Mouse (Mus musculus) B cell, adult 2 months (primary cell): ENCODE measurements around the gene Defb36.
A peak's percentile ranks its signal among the peaks of the same experiment; 100 is the strongest.

Experiments
- DNase-seq, 2 experiments: peaks; one replicate each; pipeline ENCODE4 v3.0.0; 2022

Defb36 gene

DNA sequence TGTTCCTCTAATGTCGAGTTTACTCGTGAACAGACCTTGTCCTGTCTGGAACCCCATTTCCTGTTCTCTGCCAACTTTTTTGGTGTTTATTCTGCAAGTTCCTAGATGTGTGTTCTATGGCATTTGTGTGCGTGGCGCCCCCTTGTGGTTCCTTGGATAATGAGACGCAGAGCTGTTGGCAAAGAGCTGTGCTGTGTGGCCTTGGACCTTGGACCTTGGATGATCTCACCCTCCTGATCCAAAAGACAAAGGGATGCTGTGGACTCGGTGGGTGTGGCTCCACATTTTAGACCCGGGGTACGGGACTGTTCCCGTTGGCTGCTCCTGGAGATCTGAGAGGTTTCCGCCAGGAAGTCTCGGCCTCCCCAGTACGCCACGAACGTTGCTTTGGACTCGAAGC lies at the start of gene Defb36:
Gene Defb36 (plus strand): TSS at position 271 of the 400 bp plus-strand sequence.
- DNase-seq: peak; percentile 22 to 33

GRCm38 (mm10) chr2:152556655-152557054 lies 47.5 kb upstream of the Defb36 start:
- DNase-seq: no peak

DNA sequence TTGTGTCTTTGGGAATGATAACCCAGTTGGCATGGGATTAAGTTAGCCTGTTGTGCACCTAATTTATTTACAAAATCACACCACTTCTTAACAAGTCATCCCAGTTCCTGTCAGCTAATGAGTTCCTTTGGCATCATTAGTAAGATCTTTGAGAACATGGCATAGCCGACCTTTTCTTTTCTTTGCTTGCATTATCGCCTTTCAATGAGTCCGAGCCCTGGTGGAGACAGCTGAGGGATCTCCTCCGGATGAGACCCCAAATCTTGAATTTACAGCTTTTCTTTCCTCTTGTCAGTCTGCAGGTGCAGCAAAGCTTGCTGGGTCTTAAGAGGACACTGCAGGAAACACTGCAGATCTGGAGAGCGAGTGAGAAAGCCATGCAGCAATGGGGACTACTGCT lies 35.1 kb upstream of the Defb36 start, which contains the start of gene Gm17416:
Gene Gm17416 (plus strand): TSS at position 301 of the 400 bp plus-strand sequence.
- DNase-seq: no peak

DNA sequence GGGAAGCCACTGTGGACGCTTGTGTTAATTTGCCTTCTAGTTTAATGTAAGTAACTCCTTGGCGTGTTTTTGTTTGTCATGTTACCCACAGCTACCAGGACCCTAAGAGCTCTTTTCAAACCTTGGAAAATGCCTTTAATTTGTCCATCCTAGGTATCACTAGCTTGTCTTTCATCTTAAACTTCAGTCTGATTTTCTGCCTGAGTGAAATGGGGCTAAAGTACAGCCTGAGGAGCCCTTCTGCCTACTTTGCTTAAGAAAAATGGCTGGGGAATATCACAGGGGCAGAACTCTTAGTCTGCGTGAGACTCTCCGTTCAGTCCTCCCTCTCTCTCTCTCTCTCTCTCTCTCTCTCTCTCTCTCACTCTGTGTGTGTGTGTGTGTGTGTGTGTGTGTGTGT lies 34.2 kb upstream of the Defb36 start:
- DNase-seq: no peak

DNA sequence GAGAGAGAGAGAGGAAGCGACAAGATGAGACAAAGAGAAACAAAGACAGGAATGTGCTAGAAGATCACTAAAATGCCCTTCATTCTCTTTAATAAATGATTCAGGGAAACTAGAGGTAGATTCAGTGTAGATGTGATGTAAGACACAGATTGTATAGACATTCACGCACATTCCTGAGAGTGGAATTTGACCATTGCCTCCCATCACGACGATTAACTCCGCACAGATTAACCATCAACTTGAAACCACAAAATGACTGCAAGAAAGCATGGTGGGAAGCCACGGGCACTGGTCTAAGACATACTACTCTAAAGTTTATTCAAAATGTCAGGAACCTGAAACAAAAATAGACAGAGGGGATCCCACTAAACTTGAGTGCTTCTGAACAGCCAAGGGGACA lies 33.8 kb upstream of the Defb36 start:
- DNase-seq: no peak

DNA sequence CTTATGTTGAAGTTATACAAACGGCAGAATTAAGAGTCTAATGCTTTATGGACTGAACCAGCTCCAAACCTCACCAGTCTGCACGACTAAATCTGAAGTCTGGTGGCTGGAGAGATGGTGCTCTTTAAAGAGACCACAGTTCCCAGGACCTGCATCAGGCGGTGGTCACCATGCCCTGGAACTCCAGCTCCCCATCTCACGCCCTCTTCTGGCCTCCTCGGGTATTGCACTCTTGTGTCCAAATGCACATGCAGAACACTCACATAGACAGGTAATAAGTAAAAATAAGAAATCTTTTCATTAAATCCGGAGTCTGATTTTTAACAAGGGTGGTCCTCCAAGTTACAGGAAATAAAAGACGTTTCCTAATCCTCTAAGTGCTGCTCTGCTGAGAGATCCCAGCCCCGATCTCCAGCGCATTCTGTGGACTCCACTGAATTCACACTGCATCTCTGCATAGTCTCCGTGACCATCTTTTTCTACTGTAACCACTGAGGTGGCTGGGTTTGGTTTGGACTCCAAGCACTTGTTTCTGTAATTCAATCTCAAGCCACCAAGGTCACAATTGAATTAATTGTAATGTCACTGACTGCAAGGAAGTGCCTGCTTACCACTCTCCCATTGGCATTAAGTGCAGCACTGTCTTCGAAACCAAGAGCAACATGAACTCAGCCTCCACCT lies 31.9 kb upstream of the Defb36 start, which contains the start of gene Defb21:
Gene Defb21 (plus strand): TSS at position 631 of the 681 bp plus-strand sequence.
- DNase-seq: peak; percentile 12 to 19

DNA sequence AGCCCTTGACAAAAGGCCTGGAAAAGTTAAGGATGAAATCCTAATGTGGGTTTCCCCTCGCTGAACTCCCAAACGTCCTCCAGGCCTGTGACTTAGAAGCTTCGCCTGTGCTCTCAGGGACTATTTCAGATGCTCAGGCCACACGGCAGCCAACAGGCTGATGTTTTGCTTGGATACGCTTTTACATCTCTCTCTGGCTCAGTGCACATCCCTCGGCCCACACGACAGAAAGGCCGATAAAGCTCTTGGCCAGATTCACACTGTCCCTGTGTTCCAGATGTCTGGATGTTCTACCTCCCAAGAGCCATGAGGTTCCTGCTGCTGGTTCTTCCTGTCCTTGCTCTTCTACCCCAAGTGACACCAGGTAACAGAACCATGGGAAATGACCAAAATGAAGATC lies 30.6 kb upstream of the Defb36 start:
- no peak for DNase-seq

DNA sequence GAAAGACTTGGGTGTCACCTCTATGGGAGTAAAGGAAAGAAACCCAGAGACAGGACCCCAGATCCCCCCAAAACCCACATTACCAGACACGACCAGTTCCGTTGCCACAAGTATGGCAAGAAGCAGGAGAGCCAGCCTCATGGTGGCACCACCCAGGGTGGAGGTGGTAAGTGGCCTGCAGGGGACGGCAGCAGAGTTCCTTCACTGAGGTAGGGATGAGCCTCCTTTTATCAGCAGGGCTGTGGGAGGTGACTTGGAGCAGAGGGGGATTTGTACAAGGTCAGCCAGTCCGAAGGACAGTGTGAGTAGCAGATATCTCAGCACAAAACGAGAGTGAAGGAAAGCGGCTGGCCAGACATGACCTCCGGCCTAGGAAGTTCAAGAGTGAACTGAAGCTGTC lies 24.0 kb upstream of the Defb36 start, which contains the start of gene Defb19:
Gene Defb19 (minus strand): TSS at position 206 of the 400 bp plus-strand sequence.
- DNase-seq: no peak

- no peak for DNase-seq
Measured at GRCm38 (mm10) chr2:152580612-152581011, 23.5 kb upstream of the Defb36 start.

DNA sequence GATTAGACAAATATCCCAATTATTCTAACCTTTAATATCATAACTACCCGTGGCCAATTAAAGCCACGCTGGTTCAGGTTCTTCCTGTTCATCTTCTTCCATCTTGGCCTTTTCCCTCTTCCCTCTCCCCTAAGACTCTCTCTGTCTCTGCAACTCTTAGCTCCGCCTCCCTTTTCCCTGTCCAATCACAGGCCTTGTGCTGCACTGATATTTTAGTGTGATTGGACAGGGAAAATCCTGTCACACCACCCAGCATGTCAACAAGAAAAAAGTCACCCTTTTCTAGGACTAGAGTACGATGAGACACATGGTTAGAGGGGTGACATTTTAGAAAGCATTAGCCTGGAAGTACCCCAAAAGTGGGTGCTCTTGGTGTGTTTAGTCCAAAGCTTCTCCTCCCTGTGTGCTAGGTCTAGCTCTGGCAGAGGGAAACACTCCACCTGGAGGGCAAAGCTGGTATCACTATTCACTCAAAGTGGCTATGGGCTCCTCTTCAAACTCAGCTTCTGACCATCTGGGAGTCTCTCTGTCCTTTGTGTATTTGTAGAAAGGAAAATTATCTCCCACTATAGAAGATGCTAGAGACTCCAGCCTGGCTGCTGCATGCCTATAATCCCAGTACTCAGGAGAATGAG lies 17.1 kb upstream of the Defb36 start:
- no peak for DNase-seq

- DNase-seq: no peak
Measured at GRCm38 (mm10) chr2:152588450-152588849, 15.7 kb upstream of the Defb36 start.

DNA sequence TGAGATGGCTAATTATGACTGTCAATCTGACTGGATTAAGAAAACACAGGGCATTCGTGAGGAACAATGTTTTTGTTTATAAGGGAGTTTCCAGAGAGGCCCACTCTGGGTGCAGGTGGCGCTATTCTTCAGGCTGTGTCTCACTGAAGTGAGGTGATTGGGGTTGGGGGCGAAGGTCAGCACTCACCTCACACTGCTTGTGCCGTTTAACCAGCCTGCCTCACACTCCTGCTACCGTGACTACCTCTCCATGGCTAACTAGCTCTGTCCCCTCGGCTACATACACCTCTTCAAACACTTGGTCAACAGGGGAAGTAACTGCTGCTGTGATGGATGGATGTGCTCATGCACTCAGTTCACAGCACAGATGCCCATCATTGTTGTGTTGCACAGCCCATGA lies 15.1 kb upstream of the Defb36 start:
- DNase-seq: no peak

DNA sequence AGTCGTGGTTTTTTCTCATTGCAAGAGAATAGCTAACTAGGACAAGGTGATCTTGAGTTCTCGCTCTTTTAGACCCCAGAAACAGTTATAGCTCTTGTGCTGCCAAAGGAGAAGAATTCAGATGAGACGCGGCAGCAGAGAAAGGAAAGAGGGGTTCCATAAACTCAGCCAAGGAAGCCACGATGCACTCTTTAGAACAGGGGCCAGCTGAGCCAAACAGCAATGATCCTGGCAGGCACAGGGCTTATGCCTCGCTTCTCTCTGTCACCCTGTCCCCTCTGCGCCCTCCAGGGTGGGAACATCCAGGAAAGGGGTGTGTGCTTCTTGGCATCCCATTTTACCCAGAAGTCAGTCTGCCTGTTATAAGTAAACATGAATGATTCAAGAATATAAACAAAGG lies 4.8 kb upstream of the Defb36 start, which contains the start of gene Defb45:
Gene Defb45 (minus strand): TSS at position 101 of the 400 bp plus-strand sequence.
- DNase-seq: no peak

GRCm38 (mm10) chr2:152600076-152600475 lies 4.1 kb upstream of the Defb36 start:
- DNase-seq: no peak

GRCm38 (mm10) chr2:152601275-152601960 lies 2.7 kb upstream of the Defb36 start:
- no peak for DNase-seq

DNA sequence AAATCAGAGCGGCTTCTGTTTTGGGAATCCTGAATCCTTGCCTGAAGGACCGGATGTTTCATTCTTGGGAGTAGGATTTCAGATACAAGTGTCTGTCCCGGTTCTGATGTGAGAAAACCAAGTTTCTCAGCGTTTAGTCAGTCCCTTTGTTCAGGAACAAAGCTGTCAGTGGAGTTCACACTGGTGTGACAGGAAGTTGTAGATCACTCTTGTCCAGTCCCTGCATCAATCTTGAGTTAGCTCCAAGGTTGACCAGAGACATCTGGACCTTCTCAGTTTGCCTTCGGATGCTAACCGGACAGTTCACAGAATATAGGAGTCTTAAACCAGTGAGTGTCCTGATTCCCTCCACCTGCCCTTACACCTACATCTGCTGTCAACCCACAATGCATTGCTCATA lies 3.6 kb downstream of the Defb36 start:
- DNase-seq: no peak

GRCm38 (mm10) chr2:152608719-152609118 lies 4.6 kb downstream of the Defb36 start:
- no peak for DNase-seq

DNA sequence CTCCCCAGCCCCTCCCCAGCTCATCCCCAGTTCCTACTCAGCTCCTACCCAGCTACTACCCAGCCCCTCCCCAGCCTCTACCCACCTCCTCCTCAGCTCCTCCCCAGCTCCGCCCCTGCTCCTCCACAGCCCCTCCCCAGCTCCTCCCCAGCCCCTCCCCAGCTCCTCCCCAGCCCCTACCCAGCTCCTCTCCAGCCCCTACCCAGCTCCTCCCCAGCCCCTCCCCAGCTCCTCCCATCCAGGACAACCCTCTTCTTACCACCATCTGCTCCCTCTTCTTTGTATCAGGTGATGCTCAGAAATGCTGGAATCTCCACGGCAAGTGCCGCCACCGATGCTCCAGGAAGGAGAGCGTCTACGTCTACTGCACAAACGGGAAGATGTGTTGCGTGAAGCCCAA lies 8.1 kb downstream of the Defb36 start:
- no peak for DNase-seq

- peak; percentile 41 to 46 for DNase-seq
Measured at GRCm38 (mm10) chr2:152615563-152615962, 11.4 kb downstream of the Defb36 start.

DNA sequence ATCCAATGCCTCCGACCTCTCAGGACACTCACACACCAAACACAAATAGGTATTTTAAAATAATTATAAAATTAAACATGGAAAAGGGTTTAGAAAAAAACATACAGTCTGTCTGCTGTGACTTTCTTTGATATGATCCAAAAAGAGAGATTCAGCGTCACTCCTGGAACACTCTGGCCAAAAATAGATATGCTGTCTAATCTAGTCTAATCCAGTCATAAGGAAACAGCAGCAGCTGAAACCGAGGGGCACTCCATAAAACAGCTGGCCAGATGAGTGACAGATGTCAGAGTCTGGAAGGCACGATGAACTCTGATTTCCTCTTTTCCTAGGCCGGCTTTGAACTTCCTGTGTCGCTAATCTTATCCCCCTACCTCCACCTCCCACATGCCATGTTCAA lies 12.3 kb downstream of the Defb36 start:
- DNase-seq: no peak

DNA sequence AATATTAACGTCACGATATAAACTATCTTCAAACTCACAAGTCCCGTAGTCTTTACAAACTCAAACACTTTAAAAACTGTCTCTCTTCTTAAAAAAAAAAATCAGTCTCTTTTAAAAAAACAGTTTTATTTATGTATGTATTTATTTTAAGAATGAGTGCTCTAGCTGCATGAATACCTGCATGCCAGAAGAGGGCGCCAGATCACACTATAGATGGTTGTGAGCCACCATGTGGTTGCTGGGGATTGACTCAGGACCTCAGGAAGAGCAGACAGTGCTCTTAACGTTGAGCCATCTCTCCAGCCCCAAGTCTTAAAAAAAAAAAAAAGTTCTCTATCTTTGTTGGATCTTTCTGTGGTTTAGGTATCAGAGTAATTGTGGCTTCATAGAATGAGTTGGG lies 13.2 kb downstream of the Defb36 start:
- DNase-seq: peak; percentile 19 to 38

GRCm38 (mm10) chr2:152620367-152621134 lies 16.4 kb downstream of the Defb36 start:
- no peak for DNase-seq

DNA sequence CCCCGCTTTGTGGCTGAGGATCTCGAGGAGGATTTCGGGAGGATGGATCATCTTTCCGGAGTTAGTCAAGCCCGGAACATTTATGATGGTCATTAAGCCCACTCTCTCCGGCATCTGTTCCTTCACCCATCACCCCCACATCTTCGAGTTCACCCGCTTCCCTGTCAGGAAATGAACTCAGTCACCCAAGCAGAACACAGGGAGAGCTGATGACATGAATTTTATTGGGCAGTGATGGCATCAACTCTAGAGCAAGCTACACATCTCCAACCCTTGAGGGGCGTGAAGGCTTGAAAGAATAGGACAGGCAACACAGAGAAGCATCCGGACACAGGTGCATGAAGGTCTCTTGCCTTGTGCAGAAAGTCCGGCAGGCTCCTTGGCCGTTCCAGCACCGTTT lies 18.0 kb downstream of the Defb36 start:
- no peak for DNase-seq
